Mouse (Mus musculus): ENCODE measurements around the gene Gm7579. TPM values are rescaled to one million over a fixed set of nuclear protein-coding genes. Genes with fewer than 3 reads are reported as not detected.

The Gm7579 gene
- polyA plus RNA-seq (2014; fragmentation: Illumina TruSeq; extraction: RNeasy Lipid Tissue Mini Kit (QIAGEN cat#74804); ENCODE audit: low replicate concordance) = not detected

GRCm38 (mm10) chr7:142211559-142211958, at the start of gene Gm7579:
Gene Gm7579, plus strand, starts transcription at chr7:142211859.

GRCm38 (mm10) chr7:142165639-142166038, 46.0 kb upstream of the Gm7579 start, which contains the start of gene Gm4553:
Gene Gm4553, minus strand, starts transcription at chr7:142165739.

GRCm38 (mm10) chr7:142175905-142176304, 35.8 kb upstream of the Gm7579 start, which contains the start of gene Krtap5-2:
Gene Krtap5-2, minus strand, starts transcription at chr7:142176005.

GRCm38 (mm10) chr7:142190289-142190688, 21.4 kb upstream of the Gm7579 start, which contains the start of gene Gm10153:
Gene Gm10153, minus strand, starts transcription at chr7:142190389.

GRCm38 (mm10) chr7:142201064-142201463, 10.6 kb upstream of the Gm7579 start, which contains the start of gene Krtap5-3:
Gene Krtap5-3, plus strand, starts transcription at chr7:142201364.

GRCm38 (mm10) chr7:142229871-142230270, 18.2 kb downstream of the Gm7579 start, which contains the start of gene Krtap5-5:
Gene Krtap5-5, minus strand, starts transcription at chr7:142229971.

GRCm38 (mm10) chr7:142240978-142241377, 29.3 kb downstream of the Gm7579 start, which contains the start of gene Gm40460:
Gene Gm40460, minus strand, starts transcription at chr7:142241078.

GRCm38 (mm10) chr7:142258254-142258653, 46.6 kb downstream of the Gm7579 start, which contains the start of gene Gm2431:
Gene Gm2431, minus strand, starts transcription at chr7:142258354.

Other genes starting within 250 kb of the Gm7579 start
- 6.8 TPM for gene Mob2, start 150.8 kb upstream of the Gm7579 start, polyA plus RNA-seq (2014; fragmentation: Illumina TruSeq; extraction: RNeasy Lipid Tissue Mini Kit (QIAGEN cat#74804); ENCODE audit: low replicate concordance)
- 0.26 TPM for gene Dusp8, start 116.0 kb upstream of the Gm7579 start, polyA plus RNA-seq (2014; fragmentation: Illumina TruSeq; extraction: RNeasy Lipid Tissue Mini Kit (QIAGEN cat#74804); ENCODE audit: low replicate concordance)
- gene Gm45618, start 91.1 kb upstream of the Gm7579 start, polyA plus RNA-seq (2014; fragmentation: Illumina TruSeq; extraction: RNeasy Lipid Tissue Mini Kit (QIAGEN cat#74804); ENCODE audit: low replicate concordance) = not detected
- gene Gm39115, start 75.8 kb upstream of the Gm7579 start, polyA plus RNA-seq (2014; fragmentation: Illumina TruSeq; extraction: RNeasy Lipid Tissue Mini Kit (QIAGEN cat#74804); ENCODE audit: low replicate concordance) = not detected
- gene Gm45337, start 67.3 kb upstream of the Gm7579 start, polyA plus RNA-seq (2014; fragmentation: Illumina TruSeq; extraction: RNeasy Lipid Tissue Mini Kit (QIAGEN cat#74804); ENCODE audit: low replicate concordance) = not detected
- not detected for gene Gm29735, start 54.7 kb upstream of the Gm7579 start, polyA plus RNA-seq (2014; fragmentation: Illumina TruSeq; extraction: RNeasy Lipid Tissue Mini Kit (QIAGEN cat#74804); ENCODE audit: low replicate concordance)
- not detected for gene Gm4553, start 46.1 kb upstream of the Gm7579 start, polyA plus RNA-seq (2014; fragmentation: Illumina TruSeq; extraction: RNeasy Lipid Tissue Mini Kit (QIAGEN cat#74804); ENCODE audit: low replicate concordance)
- not detected for gene Krtap5-2, start 35.9 kb upstream of the Gm7579 start, polyA plus RNA-seq (2014; fragmentation: Illumina TruSeq; extraction: RNeasy Lipid Tissue Mini Kit (QIAGEN cat#74804); ENCODE audit: low replicate concordance)
- not detected for gene Gm10153, start 21.5 kb upstream of the Gm7579 start, polyA plus RNA-seq (2014; fragmentation: Illumina TruSeq; extraction: RNeasy Lipid Tissue Mini Kit (QIAGEN cat#74804); ENCODE audit: low replicate concordance)
- not detected for gene Krtap5-3, start 10.5 kb upstream of the Gm7579 start, polyA plus RNA-seq (2014; fragmentation: Illumina TruSeq; extraction: RNeasy Lipid Tissue Mini Kit (QIAGEN cat#74804); ENCODE audit: low replicate concordance)
- gene Krtap5-5, start 18.1 kb downstream of the Gm7579 start, polyA plus RNA-seq (2014; fragmentation: Illumina TruSeq; extraction: RNeasy Lipid Tissue Mini Kit (QIAGEN cat#74804); ENCODE audit: low replicate concordance) = not detected
- gene Gm40460, start 29.2 kb downstream of the Gm7579 start, polyA plus RNA-seq (2014; fragmentation: Illumina TruSeq; extraction: RNeasy Lipid Tissue Mini Kit (QIAGEN cat#74804); ENCODE audit: low replicate concordance) = not detected
- not detected for gene Gm2431, start 46.5 kb downstream of the Gm7579 start, polyA plus RNA-seq (2014; fragmentation: Illumina TruSeq; extraction: RNeasy Lipid Tissue Mini Kit (QIAGEN cat#74804); ENCODE audit: low replicate concordance)
- not detected for gene Gm4559, start 62.5 kb downstream of the Gm7579 start, polyA plus RNA-seq (2014; fragmentation: Illumina TruSeq; extraction: RNeasy Lipid Tissue Mini Kit (QIAGEN cat#74804); ENCODE audit: low replicate concordance)
- gene Krtap5-1, start 85.3 kb downstream of the Gm7579 start, polyA plus RNA-seq (2014; fragmentation: Illumina TruSeq; extraction: RNeasy Lipid Tissue Mini Kit (QIAGEN cat#74804); ENCODE audit: low replicate concordance) = not detected
- not detected for gene Krtap5-4, start 91.7 kb downstream of the Gm7579 start, polyA plus RNA-seq (2014; fragmentation: Illumina TruSeq; extraction: RNeasy Lipid Tissue Mini Kit (QIAGEN cat#74804); ENCODE audit: low replicate concordance)
- not detected for gene Ifitm10, start 161.9 kb downstream of the Gm7579 start, polyA plus RNA-seq (2014; fragmentation: Illumina TruSeq; extraction: RNeasy Lipid Tissue Mini Kit (QIAGEN cat#74804); ENCODE audit: low replicate concordance)
- 3.2 TPM for gene Gm49369, start 170.8 kb downstream of the Gm7579 start, polyA plus RNA-seq (2014; fragmentation: Illumina TruSeq; extraction: RNeasy Lipid Tissue Mini Kit (QIAGEN cat#74804); ENCODE audit: low replicate concordance)
- gene Ctsd, start 176.2 kb downstream of the Gm7579 start, polyA plus RNA-seq (2014; fragmentation: Illumina TruSeq; extraction: RNeasy Lipid Tissue Mini Kit (QIAGEN cat#74804); ENCODE audit: low replicate concordance) = 5.2 TPM
- not detected for gene Syt8, start 223.0 kb downstream of the Gm7579 start, polyA plus RNA-seq (2014; fragmentation: Illumina TruSeq; extraction: RNeasy Lipid Tissue Mini Kit (QIAGEN cat#74804); ENCODE audit: low replicate concordance)
- gene Tnni2, start 229.9 kb downstream of the Gm7579 start, polyA plus RNA-seq (2014; fragmentation: Illumina TruSeq; extraction: RNeasy Lipid Tissue Mini Kit (QIAGEN cat#74804); ENCODE audit: low replicate concordance) = not detected
- 5.2 TPM for gene Lsp1, start 248.9 kb downstream of the Gm7579 start, polyA plus RNA-seq (2014; fragmentation: Illumina TruSeq; extraction: RNeasy Lipid Tissue Mini Kit (QIAGEN cat#74804); ENCODE audit: low replicate concordance)